Mouse (Mus musculus) brain, embryonic 14.5 days (tissue): Measurements from ENCODE around the gene Hint1. TPM values are rescaled to one million over a fixed set of nuclear protein-coding genes. Genes with fewer than 3 reads are reported as not detected.
"Not testable (repeated sequence)": the region's sequence is repeated elsewhere in the genome, so short reads cannot be mapped to it uniquely, and the experiment has no call there.

Source experiments
- DNase-seq: peaks from one replicate; pipeline ENCODE4 v3.0.0-alpha.2; 2011; ENCODE audit warnings: low read depth
- CTCF ChIP-seq: fragments of 200-500 bp; IDR thresholded peaks from 2 replicates; pipeline ENCODE4 v1.5.1; 2012; ENCODE audit warnings: inconsistent platforms, mild to moderate bottlenecking, moderate library complexity, borderline replicate concordance; ENCODE audit not compliant: insufficient read depth, insufficient read length; ENCODE audit errors: extremely low read depth
- POLR2A ChIP-seq: fragments of 200-500 bp; IDR thresholded peaks from 2 replicates; pipeline ENCODE4 v1.6.1; 2012; ENCODE audit warnings: mild to moderate bottlenecking, inconsistent platforms, borderline replicate concordance; ENCODE audit not compliant: poor library complexity, insufficient read depth, insufficient read length, severe bottlenecking; ENCODE audit errors: extremely low read depth
- polyA plus RNA-seq: library from polyadenylated mRNA; depleted of rRNA; stranded (reverse); fragments of >200 nt; gene quantifications from 2 replicates; pipeline ENCODE4 v1.2.3, GENCODE M21; 2012

The Hint1 gene
- polyA plus RNA-seq, 1 experiment = 711 TPM

GRCm38 (mm10) chr11:54885406-54885805, 19.2 kb downstream of the Hint1 start:
- TF ChIP-seq POLR2A (no peak), CTCF (no peak)
- DNase-seq = no peak

- TF ChIP-seq POLR2A (no peak), CTCF (no peak)
- DNase-seq = no peak
These were observed 21.7 kb downstream of the Hint1 start for GRCm38 (mm10) chr11:54887927-54888326.

- TF ChIP-seq CTCF (no peak), POLR2A (no peak)
- no peak for DNase-seq
These were observed 25.2 kb downstream of the Hint1 start for GRCm38 (mm10) chr11:54891341-54891740.

GRCm38 (mm10) chr11:54892091-54892490, 25.9 kb downstream of the Hint1 start:
- no peak for DNase-seq
- TF ChIP-seq POLR2A (no peak), CTCF (no peak)

DNA sequence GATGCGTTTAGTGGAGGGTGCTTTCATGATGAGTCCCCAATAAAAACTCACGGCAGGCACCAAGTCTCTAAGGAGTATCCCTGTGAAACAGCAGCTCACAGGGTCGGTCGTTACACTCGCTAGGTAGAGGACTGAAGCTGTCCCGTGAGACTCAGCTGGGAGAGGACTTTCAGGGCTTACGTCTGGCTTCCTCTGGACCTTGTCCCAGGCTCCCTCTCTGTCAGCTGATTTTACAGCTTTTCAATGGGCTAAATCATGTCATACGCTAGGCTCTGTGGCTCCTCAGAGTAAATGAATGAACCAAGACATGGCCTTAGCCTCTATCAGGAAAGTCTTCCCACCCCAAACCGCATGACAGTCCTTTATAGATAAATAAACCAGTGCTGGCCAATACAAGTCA, 28.4 kb downstream of the Hint1 start:
- no peak for TF ChIP-seq POLR2A
- TF ChIP-seq CTCF = no peak

GRCm38 (mm10) chr11:54896646-54897045, 30.5 kb downstream of the Hint1 start:
- not testable (repeated sequence) for DNase-seq

More for the DNA sequence above, 28.4 kb downstream of the Hint1 start:
- no peak for DNase-seq

GRCm38 (mm10) chr11:54897470-54897869, 31.3 kb downstream of the Hint1 start:
- DNase-seq = no peak
- TF ChIP-seq POLR2A (no peak), CTCF (no peak)

DNA sequence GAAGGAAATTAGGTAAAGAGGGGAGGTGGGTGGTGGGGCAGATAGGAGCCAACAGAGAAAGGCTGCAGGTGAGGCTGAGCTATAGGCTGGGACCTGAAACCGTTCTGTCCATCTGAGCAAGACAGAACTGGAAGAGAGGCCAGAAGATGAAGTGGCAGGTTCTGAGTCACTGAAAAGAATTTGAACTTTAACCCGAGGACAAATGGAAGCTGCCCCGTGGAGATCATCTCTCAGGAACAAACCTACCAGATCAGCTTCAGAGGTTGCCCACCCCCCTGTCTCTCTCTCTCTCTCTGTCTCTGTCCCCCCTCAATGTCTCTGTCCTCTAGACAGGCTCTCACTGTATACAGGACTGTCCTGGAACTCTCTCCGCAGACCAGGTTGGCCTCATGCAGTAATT, 33.5 kb downstream of the Hint1 start:
- TF ChIP-seq CTCF = no peak
- no peak for TF ChIP-seq POLR2A
- DNase-seq = no peak

DNA sequence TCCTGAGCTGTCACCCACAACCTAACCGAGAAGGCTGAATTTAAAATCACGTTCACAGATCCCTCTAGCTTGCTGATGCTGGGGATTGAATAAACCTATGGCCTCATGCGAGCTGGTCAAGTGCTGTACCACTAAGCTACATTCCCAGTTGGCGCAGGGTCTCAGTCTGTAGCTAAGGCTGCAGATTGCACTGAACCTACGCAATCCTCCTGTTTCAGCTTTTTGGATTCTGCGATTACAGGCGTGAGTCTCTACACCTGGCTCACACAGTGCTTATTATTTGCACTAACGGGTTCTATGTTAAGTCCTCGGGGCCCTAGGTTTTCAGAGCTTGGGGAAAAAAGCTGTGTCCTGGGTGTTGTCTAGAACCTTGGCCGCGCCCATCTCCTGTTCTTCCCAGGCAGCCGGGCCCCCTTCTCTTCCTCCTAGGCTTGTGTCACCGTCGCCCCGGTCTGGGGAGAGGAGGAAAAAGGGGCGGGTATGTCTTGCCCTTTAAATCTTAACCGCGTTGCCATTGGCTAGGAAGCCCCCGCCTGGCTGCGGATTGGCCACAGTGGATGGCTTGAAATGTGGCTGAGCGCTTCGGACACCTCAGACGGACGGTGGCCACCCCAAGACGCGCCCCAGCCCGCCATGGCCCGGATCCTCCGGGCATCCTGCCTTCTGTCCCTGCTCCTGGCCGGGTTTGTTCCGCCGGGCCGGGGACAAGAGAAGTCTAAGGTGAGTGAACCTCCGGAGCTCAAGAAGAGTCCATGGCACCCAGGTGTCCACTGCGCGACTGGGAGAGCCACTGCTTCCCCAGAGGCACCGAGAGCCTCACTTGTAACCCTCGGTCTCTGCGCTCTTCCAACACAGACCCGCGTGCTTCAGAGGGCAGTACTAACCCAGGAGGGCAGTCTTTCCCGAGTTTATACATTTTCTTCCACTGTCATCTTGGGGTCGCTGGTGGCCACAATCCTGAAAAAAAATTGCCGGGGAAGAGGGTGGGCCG, 36.4 kb downstream of the Hint1 start, which contains the start of gene Gpx3:
Gpx3 (plus strand) TSS at position 121 of the 991 bp plus-strand sequence.
- TF ChIP-seq POLR2A = no peak
- TF ChIP-seq CTCF = no peak
- peak; percentile 83 for DNase-seq

GRCm38 (mm10) chr11:54903339-54903738, 37.2 kb downstream of the Hint1 start:
- TF ChIP-seq POLR2A (no peak), CTCF (no peak)
- DNase-seq = no peak

GRCm38 (mm10) chr11:54903940-54904706, 37.9 kb downstream of the Hint1 start:
- TF ChIP-seq POLR2A = no peak
- TF ChIP-seq CTCF = no peak
- peak; percentile 40 for DNase-seq

DNA sequence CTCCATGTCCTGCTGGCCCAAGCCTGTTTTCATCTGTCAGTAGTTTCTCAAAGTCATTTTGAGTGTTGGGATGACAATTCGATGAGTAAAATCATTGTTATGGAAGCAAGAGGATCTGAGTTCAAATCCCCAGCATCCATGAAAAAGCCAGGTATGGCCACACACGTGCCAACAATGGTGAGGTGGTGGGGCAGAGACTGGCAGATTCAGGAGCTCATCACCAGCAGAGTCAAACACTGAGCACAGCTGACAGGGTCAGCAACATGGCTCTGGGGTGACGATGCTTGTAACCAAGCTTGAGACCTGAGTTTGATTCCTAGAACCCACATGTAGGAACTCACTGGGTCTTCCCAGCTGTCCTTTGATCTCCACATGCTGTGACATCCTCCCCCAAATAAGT, 38.9 kb downstream of the Hint1 start:
- no peak for TF ChIP-seq CTCF
- TF ChIP-seq POLR2A = no peak
- DNase-seq = no peak

- no peak for TF ChIP-seq CTCF
- TF ChIP-seq POLR2A = no peak
- DNase-seq = no peak
These were observed 39.7 kb downstream of the Hint1 start for GRCm38 (mm10) chr11:54905931-54906330.
